Mouse (Mus musculus) liver, embryonic 16.5 days (tissue): Measurements from ENCODE around the gene Pla2r1. TPM values are rescaled to one million over a fixed set of nuclear protein-coding genes. Genes with fewer than 3 reads are reported as not detected.

Source experiments
- ATAC-seq: fragments of 200-750 bp; cut with Nextera tagmentation; 2 replicates; pipeline ENCODE4 v1.8.0; 2017; ENCODE audit warnings: low read depth, mild to moderate bottlenecking, moderate number of reproducible peaks, moderate library complexity
- H3K27ac ChIP-seq: fragments of 300-500 bp; sonication (generic); 2 replicates; pipeline ENCODE4 v1.5.1; 2014; ENCODE audit warnings: mild to moderate bottlenecking, low read length
- H3K27me3 ChIP-seq: fragments of 300-500 bp; sonication (generic); 2 replicates; pipeline ENCODE4 v1.6.1; 2014; ENCODE audit warnings: low read depth, low read length, mixed read lengths; ENCODE audit not compliant: control insufficient read depth, insufficient read depth
- H3K36me3 ChIP-seq: fragments of 300-500 bp; sonication (generic); 2 replicates; pipeline ENCODE4 v1.6.1; 2014; ENCODE audit warnings: mild to moderate bottlenecking; ENCODE audit not compliant: control insufficient read depth, insufficient read depth
- H3K4me1 ChIP-seq: fragments of 300-500 bp; sonication (generic); 2 replicates; pipeline ENCODE4 v1.6.1; 2014; ENCODE audit warnings: low read depth, low read length, mixed read lengths; ENCODE audit not compliant: control insufficient read depth
- H3K4me2 ChIP-seq: fragments of 300-500 bp; sonication (generic); 2 replicates; pipeline ENCODE4 v1.6.1; 2014; ENCODE audit warnings: low read depth, low read length, mixed read lengths
- H3K4me3 ChIP-seq: fragments of 300-500 bp; sonication (generic); 2 replicates; pipeline ENCODE4 v1.5.1; 2014; ENCODE audit warnings: low read depth, mild to moderate bottlenecking, low read length
- H3K9ac ChIP-seq: fragments of 300-500 bp; sonication (generic); 2 replicates; pipeline ENCODE4 v1.6.1; 2014; ENCODE audit warnings: low read depth, low read length
- H3K9me3 ChIP-seq: fragments of 300-500 bp; sonication (generic); replicated peaks from 2 replicates; pipeline ENCODE4 v1.6.1; 2016; ENCODE audit warnings: low read length; ENCODE audit not compliant: control insufficient read depth
- WGBS: fragments of 180-500 bp; shearing (Covaris S2); extraction: QIAGEN DNeasy Blood & Tissue Kit; methylation state at CpG from one replicate; pipeline ENCODE4 v1.1.7; 2014; ENCODE audit not compliant: insufficient replicate concordance; 5-methylcytosine and 5-hydroxymethylcytosine counted together
- polyA plus RNA-seq: library from polyadenylated mRNA; unstranded; fragments of >200 nt; fragmentation: Nextera tagmentation; extraction: Ambion mirVana; gene quantifications from 2 replicates; pipeline ENCODE4 v1.2.1, GENCODE M21; 2015

Gene Pla2r1
- polyA plus RNA-seq, 1 experiment from 2014 or later: 0.53 TPM

DNA sequence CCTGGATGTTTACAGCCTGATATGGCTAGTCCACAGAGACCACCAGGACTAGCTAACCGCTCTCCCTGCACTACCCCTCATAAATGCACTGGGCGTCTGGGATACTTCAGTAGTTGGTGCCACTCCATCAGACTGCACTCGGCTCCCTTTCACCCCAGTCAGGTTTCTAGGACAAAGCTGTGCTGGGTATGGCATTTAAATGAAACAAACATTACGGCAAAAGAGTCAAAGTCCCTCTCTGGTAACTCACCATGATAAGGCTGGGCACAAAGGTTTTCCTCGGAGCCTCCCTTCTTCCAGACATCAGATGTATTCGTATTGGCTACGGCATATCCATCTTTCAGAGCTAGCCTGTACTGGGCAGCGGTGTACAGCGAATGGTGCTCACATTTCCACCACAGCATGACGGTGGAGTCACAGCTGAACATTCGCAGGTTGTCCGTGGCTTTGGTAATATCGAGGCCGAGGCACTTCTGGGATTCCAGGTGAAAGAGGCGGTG lies 177.4 kb downstream of the Pla2r1 start:
- no peak for ATAC-seq
- Histone ChIP-seq H3K36me3 (no peaks in the 10 kb centered on the region), H3K4me1 (no peaks in the 10 kb centered on the region), H3K9ac (no peak overlapping the region), H3K4me3 (no peak overlapping the region), H3K27me3 (no peaks in the 10 kb centered on the region), H3K4me2 (no peak overlapping the region), H3K9me3 (no peaks in the 10 kb centered on the region), H3K27ac (no peak overlapping the region)
- 81% methylated on average over 15 of the region's 15 CpGs for WGBS

DNA sequence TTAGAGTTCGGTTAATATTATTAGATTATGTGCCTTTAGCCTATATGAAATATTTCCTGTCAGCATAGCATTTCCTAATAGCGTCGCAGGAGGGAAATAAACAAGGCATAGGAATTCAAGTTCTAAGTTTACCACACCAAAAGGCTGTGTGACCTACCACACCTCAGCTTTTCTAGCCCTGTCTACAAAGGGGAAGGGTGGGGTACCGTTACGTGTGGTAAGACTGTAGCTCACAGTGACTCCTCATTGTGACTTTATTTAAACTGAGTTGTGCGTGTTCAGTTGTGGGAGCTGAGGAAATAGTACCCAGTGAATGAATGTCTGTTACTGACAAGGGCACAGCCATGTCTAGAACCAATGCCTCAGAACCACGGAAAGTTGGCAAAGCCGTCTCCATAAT lies 178.0 kb downstream of the Pla2r1 start:
- no peaks in the 10 kb centered on the region for H3K4me1 ChIP-seq
- 81% methylated on average over 8 of the region's 8 CpGs for WGBS
- H3K27me3 ChIP-seq: no peaks in the 10 kb centered on the region
- H3K4me3 ChIP-seq: no peak overlapping the region
- no peaks in the 10 kb centered on the region for H3K36me3 ChIP-seq
- H3K4me2 ChIP-seq: no peak overlapping the region
- no peaks in the 10 kb centered on the region for H3K9me3 ChIP-seq
- H3K27ac ChIP-seq: no peak overlapping the region
- ATAC-seq: no peak
- no peak overlapping the region for H3K9ac ChIP-seq

DNA sequence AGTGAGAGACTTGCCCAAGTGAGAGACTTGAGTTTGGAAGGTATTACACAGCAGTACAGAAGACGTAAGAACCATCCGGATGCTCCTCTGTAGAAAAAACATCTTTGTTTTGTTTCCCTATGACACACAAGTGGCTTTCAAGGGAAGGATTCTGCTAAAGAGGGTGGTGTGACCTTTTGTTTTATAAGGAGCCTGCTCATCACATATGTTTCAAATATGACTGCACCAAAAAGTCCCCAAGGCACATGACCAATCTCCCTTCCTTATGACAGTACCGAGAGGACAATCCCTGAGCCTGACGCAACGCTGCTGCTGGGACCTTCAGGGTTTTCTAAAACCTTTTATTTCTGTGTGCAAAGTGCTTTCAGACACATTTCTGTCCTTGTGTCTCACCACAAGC lies 182.9 kb downstream of the Pla2r1 start:
- Histone ChIP-seq H3K4me2 (no peak overlapping the region), H3K36me3 (no peaks in the 10 kb centered on the region), H3K9me3 (no peaks in the 10 kb centered on the region), H3K4me3 (no peak overlapping the region), H3K4me1 (no peaks in the 10 kb centered on the region), H3K27ac (no peak overlapping the region), H3K27me3 (no peaks in the 10 kb centered on the region), H3K9ac (no peak overlapping the region)
- ATAC-seq: no peak
- WGBS: 83% methylated on average over 5 of the region's 5 CpGs

DNA sequence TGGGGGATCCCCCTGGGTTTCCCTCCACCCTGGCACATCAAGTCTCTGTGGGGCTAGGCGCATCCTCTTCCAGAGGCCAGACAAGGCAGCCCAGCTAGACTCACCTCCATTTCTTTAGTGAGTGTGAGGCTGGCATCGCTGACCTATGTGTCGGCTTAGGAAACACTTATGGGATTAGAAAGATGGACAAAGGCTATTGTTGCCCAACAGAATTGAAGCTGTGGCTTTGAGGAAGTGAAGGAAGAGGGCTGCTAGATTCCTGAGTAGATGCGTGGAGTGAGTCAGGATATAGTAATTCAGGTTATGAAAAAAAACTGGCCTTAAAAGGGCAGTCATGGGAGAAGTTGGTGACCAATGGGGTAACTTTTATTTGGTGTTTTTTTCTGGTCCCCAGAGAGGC lies 183.7 kb downstream of the Pla2r1 start:
- H3K36me3 ChIP-seq: no peaks in the 10 kb centered on the region
- H3K27me3 ChIP-seq: no peaks in the 10 kb centered on the region
- no peak overlapping the region for H3K9ac ChIP-seq
- ATAC-seq: no peak
- no peaks in the 10 kb centered on the region for H3K4me1 ChIP-seq
- WGBS: 54% methylated on average over 4 of the region's 4 CpGs
- no peak overlapping the region for H3K4me3 ChIP-seq
- no peak overlapping the region for H3K4me2 ChIP-seq
- H3K27ac ChIP-seq: no peak overlapping the region
- H3K9me3 ChIP-seq: no peaks in the 10 kb centered on the region

DNA sequence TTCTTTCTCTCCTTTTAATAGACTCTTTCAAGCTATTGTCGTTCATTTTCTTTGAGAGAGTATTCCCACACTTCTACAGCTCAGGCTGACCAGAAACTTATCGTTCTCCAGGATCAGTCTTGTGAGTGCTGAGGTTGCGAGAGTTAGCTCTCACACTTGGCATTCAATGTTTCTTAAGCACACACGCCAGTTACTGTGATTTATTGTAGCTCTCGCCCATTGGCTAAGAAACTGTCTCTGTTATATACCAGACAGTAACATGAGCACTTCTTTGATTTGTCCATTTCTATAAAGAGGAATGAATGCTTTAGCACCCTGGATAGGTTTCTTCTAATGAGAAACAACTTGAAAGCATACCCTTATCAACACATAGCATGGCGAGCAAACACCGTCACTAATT lies 185.2 kb downstream of the Pla2r1 start:
- H3K36me3 ChIP-seq: no peaks in the 10 kb centered on the region
- H3K9me3 ChIP-seq: no peaks in the 10 kb centered on the region
- H3K4me1 ChIP-seq: no peaks in the 10 kb centered on the region
- WGBS: 66% methylated on average over 7 of the region's 7 CpGs
- H3K4me2 ChIP-seq: no peak overlapping the region
- no peak overlapping the region for H3K27ac ChIP-seq
- no peaks in the 10 kb centered on the region for H3K27me3 ChIP-seq
- no peak for ATAC-seq
- no peak overlapping the region for H3K4me3 ChIP-seq
- H3K9ac ChIP-seq: no peak overlapping the region

Other genes starting within 250 kb of the Pla2r1 start
- 2.9 and 3.0 TPM in 2 replicates for gene Ly75, start 170.0 kb downstream of the Pla2r1 start, polyA plus RNA-seq
- gene Itgb6, start 169.3 kb upstream of the Pla2r1 start, polyA plus RNA-seq: 0.05 and 0.31 TPM in 2 replicates